Mouse (Mus musculus): ENCODE measurements around the gene Noc4l. TPM values are rescaled to one million over a fixed set of nuclear protein-coding genes. Genes with fewer than 3 reads are reported as not detected.
A peak's percentile ranks its signal among the peaks of the same experiment; 100 is the strongest.

Noc4l gene
- polyA plus RNA-seq (2012; rRNA removed) = 140 and 153 TPM in 2 replicates

GRCm38 (mm10) chr5:110652719-110653648 is at the start of gene Noc4l, which contains the start of gene Ddx51:
Noc4l (minus strand) TSS chr5:110653417.
Ddx51 (plus strand) TSS chr5:110653451.
- H3K36me3 ChIP-seq (ENCODE audit: control insufficient read depth, insufficient read depth, low read length) = peaks cover 36% of the 10 kb centered on the region
- H3K4me1 ChIP-seq (replicated peaks; ENCODE audit: control insufficient read depth, insufficient read depth, low read length) = peaks cover 15% of the 10 kb centered on the region
- WGBS = under 1% methylated on average over 91 of the region's 91 CpGs
- DNase-seq = peak; percentile 95
- peak; percentile 72 for TF ChIP-seq POLR2A (IDR thresholded peaks at IDR 0.05; ENCODE audit: control insufficient read depth, extremely low read depth, insufficient read depth, low read length, poor library complexity)
- TF ChIP-seq CTCF (IDR thresholded peaks at IDR 0.05; ENCODE audit: borderline replicate concordance, control insufficient read depth, extremely low read depth, insufficient read depth, low read length, poor library complexity) = peak; percentile 63; the same call in 1 of the 2 replicates
- H3K4me3 ChIP-seq (ENCODE audit: control insufficient read depth, insufficient read depth, low read length) = peak within 1 kb of the TSS; percentile 95
- no peaks in the 10 kb centered on the region; the same call in 1 of the 2 replicates for H3K27me3 ChIP-seq (ENCODE audit: control insufficient read depth, insufficient read depth, low read length)
- no peak within 1 kb of the TSS for H3K27ac ChIP-seq (ENCODE audit: control insufficient read depth, insufficient read depth, low read length)

- Histone ChIP-seq H3K36me3 (ENCODE audit: control insufficient read depth, insufficient read depth, low read length) (peaks cover 93% of the 10 kb centered on the region), H3K27me3 (ENCODE audit: control insufficient read depth, insufficient read depth, low read length) (no peaks in the 10 kb centered on the region), H3K27ac (ENCODE audit: control insufficient read depth, insufficient read depth, low read length) (no peak overlapping the region), H3K4me3 (ENCODE audit: control insufficient read depth, insufficient read depth, low read length) (no peak overlapping the region), H3K4me1 (replicated peaks; ENCODE audit: control insufficient read depth, insufficient read depth, low read length) (no peaks in the 10 kb centered on the region)
- no peak for DNase-seq
- WGBS = 92% methylated on average over 4 of the region's 4 CpGs
- TF ChIP-seq CTCF (IDR thresholded peaks at IDR 0.05; ENCODE audit: borderline replicate concordance, control insufficient read depth, extremely low read depth, insufficient read depth, low read length, poor library complexity) = no peak
- TF ChIP-seq POLR2A (IDR thresholded peaks at IDR 0.05; ENCODE audit: control insufficient read depth, extremely low read depth, insufficient read depth, low read length, poor library complexity) = no peak
Measured at GRCm38 (mm10) chr5:110698617-110699016, 45.4 kb upstream of the Noc4l start.

- Histone ChIP-seq H3K27me3 (ENCODE audit: control insufficient read depth, insufficient read depth, low read length) (no peaks in the 10 kb centered on the region), H3K4me3 (ENCODE audit: control insufficient read depth, insufficient read depth, low read length) (no peak overlapping the region), H3K27ac (ENCODE audit: control insufficient read depth, insufficient read depth, low read length) (no peak overlapping the region), H3K36me3 (ENCODE audit: control insufficient read depth, insufficient read depth, low read length) (peaks cover 90% of the 10 kb centered on the region), H3K4me1 (replicated peaks; ENCODE audit: control insufficient read depth, insufficient read depth, low read length) (no peaks in the 10 kb centered on the region)
- 69% methylated on average over 8 of the region's 8 CpGs for WGBS
- no peak for DNase-seq
- no peak for TF ChIP-seq CTCF (IDR thresholded peaks at IDR 0.05; ENCODE audit: borderline replicate concordance, control insufficient read depth, extremely low read depth, insufficient read depth, low read length, poor library complexity)
- TF ChIP-seq POLR2A (IDR thresholded peaks at IDR 0.05; ENCODE audit: control insufficient read depth, extremely low read depth, insufficient read depth, low read length, poor library complexity) = no peak
Measured at GRCm38 (mm10) chr5:110682041-110682440, 28.8 kb upstream of the Noc4l start.

GRCm38 (mm10) chr5:110665486-110666121 is 12.4 kb upstream of the Noc4l start:
- no peaks in the 10 kb centered on the region for H3K4me1 ChIP-seq (replicated peaks; ENCODE audit: control insufficient read depth, insufficient read depth, low read length)
- TF ChIP-seq POLR2A (IDR thresholded peaks at IDR 0.05; ENCODE audit: control insufficient read depth, extremely low read depth, insufficient read depth, low read length, poor library complexity) (no peak), CTCF (IDR thresholded peaks at IDR 0.05; ENCODE audit: borderline replicate concordance, control insufficient read depth, extremely low read depth, insufficient read depth, low read length, poor library complexity) (no peak)
- 86% methylated on average over 6 of the region's 6 CpGs for WGBS
- no peak overlapping the region for H3K27ac ChIP-seq (ENCODE audit: control insufficient read depth, insufficient read depth, low read length)
- no peak for DNase-seq
- no peaks in the 10 kb centered on the region for H3K27me3 ChIP-seq (ENCODE audit: control insufficient read depth, insufficient read depth, low read length)
- no peak overlapping the region for H3K4me3 ChIP-seq (ENCODE audit: control insufficient read depth, insufficient read depth, low read length)
- H3K36me3 ChIP-seq (ENCODE audit: control insufficient read depth, insufficient read depth, low read length) = peaks cover 70% of the 10 kb centered on the region

GRCm38 (mm10) chr5:110664750-110665269 is 11.6 kb upstream of the Noc4l start:
- Histone ChIP-seq H3K27me3 (ENCODE audit: control insufficient read depth, insufficient read depth, low read length) (no peaks in the 10 kb centered on the region), H3K4me3 (ENCODE audit: control insufficient read depth, insufficient read depth, low read length) (no peak overlapping the region), H3K27ac (ENCODE audit: control insufficient read depth, insufficient read depth, low read length) (no peak overlapping the region), H3K4me1 (replicated peaks; ENCODE audit: control insufficient read depth, insufficient read depth, low read length) (no peaks in the 10 kb centered on the region), H3K36me3 (ENCODE audit: control insufficient read depth, insufficient read depth, low read length) (peaks cover 62% of the 10 kb centered on the region)
- no peak for TF ChIP-seq CTCF (IDR thresholded peaks at IDR 0.05; ENCODE audit: borderline replicate concordance, control insufficient read depth, extremely low read depth, insufficient read depth, low read length, poor library complexity)
- no peak for TF ChIP-seq POLR2A (IDR thresholded peaks at IDR 0.05; ENCODE audit: control insufficient read depth, extremely low read depth, insufficient read depth, low read length, poor library complexity)
- DNase-seq = no peak
- 96% methylated on average over 2 of the region's 2 CpGs for WGBS

GRCm38 (mm10) chr5:110664041-110664440 is 10.8 kb upstream of the Noc4l start:
- Histone ChIP-seq H3K4me3 (ENCODE audit: control insufficient read depth, insufficient read depth, low read length) (no peak overlapping the region), H3K27ac (ENCODE audit: control insufficient read depth, insufficient read depth, low read length) (no peak overlapping the region), H3K27me3 (ENCODE audit: control insufficient read depth, insufficient read depth, low read length) (no peaks in the 10 kb centered on the region), H3K36me3 (ENCODE audit: control insufficient read depth, insufficient read depth, low read length) (peaks cover 60% of the 10 kb centered on the region), H3K4me1 (replicated peaks; ENCODE audit: control insufficient read depth, insufficient read depth, low read length) (no peaks in the 10 kb centered on the region)
- TF ChIP-seq POLR2A (IDR thresholded peaks at IDR 0.05; ENCODE audit: control insufficient read depth, extremely low read depth, insufficient read depth, low read length, poor library complexity) = no peak
- TF ChIP-seq CTCF (IDR thresholded peaks at IDR 0.05; ENCODE audit: borderline replicate concordance, control insufficient read depth, extremely low read depth, insufficient read depth, low read length, poor library complexity) = no peak
- 89% methylated on average over 2 of the region's 2 CpGs for WGBS
- no peak for DNase-seq

All from thymus, adult 2 months (tissue).